Mouse (Mus musculus) regulatory T cell (primary cell): Measurements from ENCODE around the gene Clec2e.

Experiments used
- in situ Hi-C: fragments of 300-600 bp; cut with MboI, MseI; formaldehyde crosslinking; loops from one replicate; pipeline ENCODE4 v1.15.1; 2025; ENCODE audit warnings: high pct_unique_total_duplicates

Gene Clec2e

GRCm38 (mm10) chr6:129065407-129065806 lies 35.3 kb downstream of the Clec2e start:
- in situ Hi-C loops = loop anchor here (5.0 kb wide), 1 partner anchor 213 kb away; no protein-coding TSS in a partner anchor

DNA sequence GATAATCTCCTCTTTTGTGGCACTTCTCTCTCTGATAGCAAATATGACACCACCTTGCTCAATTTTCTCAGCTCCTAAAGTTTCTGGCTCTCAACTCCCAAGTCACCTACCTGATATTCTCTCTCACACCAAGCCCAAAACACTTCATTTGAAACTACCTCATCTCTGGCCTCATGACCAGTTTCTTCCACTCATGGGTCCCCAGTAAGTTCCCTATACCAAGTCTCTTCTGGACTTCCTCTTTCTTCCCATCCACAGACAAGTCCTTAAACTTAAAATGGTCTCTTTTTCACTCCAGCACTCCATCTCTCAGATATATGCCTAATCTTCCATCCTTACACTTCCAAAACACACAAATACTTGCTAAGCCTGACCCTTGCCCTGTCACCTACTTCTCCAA lies 42.7 kb downstream of the Clec2e start:
- in situ Hi-C loops = no loop called here

GRCm38 (mm10) chr6:129056237-129056636 lies 44.5 kb downstream of the Clec2e start:
- in situ Hi-C loops = no loop called here

DNA sequence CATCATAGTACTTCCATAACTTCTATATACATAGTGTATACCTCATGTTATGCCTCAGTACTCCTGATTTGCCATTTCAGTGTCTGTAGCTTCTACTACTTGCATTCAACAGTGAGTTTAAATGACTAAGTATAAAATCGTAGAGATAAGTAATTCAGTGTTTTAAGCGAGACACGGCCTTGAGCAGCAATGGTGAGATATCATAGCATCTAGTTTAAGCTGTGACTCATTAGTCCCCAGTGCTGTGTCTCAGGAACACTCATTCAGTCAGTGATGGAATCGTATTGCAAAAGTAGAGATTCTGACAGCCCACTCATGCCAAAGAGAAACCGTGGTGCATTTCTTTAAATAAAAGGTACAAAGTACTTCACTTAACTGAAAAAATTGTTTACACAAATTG lies 49.0 kb downstream of the Clec2e start:
- in situ Hi-C loops = no loop called here

- in situ Hi-C loops = no loop called here
These were observed 49.6 kb downstream of the Clec2e start for GRCm38 (mm10) chr6:129051086-129051485.

DNA sequence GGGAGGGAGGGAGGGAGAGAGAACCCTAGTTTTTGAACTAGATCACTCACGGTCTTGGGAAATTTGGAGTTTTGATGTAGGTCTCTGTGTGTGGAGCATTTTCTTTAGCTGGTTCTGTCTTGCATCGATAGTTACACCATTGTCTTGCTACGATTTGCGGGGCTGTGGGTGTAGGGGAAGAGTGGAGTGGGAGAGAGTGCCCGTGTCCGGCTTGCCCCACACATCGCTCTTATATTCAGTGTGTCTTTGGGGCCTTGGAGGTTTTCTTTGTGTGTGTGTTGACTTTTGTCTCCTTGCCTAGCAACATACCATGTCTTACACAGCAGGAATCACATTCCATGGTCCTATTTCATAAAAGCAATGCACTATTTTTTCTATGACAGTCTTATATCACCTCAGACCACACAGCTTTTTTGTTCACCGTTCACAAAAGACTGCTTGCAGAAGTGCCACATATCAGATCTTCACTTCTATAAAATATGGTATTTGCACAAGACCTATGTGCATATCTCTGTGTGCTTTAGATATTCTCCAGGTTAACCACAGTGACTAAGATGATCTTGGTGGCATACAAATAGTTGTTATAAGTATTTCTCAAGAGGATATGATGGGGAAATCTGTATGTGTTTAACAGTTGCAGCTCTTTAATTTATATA lies 51.0 kb downstream of the Clec2e start:
- in situ Hi-C loops = no loop called here

- in situ Hi-C loops = no loop called here
These were observed 51.7 kb downstream of the Clec2e start for GRCm38 (mm10) chr6:129048857-129049473.

DNA sequence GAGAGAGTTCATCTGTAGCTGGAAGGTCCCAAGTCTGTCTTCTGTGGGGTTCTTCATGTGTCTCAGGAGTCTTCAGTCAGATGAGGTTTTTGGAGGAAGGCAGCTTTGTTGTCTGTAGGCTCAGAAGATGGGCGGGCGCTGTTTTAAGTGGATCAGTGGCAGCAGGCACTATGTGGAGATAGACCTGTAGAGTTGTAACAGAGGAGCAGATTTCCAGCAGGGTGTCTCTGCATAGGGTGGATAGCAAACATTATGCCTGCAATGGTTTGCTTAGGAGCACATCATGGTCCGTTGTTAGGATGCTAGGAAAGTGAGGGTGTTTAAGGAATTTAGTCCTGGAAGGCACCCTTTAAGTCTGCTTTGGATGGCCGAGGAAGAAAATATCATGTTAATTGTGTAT lies 52.3 kb downstream of the Clec2e start:
- in situ Hi-C loops = no loop called here

- in situ Hi-C loops = no loop called here
These were observed 55.1 kb downstream of the Clec2e start, which contains the start of gene Klrb1f for GRCm38 (mm10) chr6:129045601-129046000. Klrb1f (plus strand) TSS chr6:129045901.

- in situ Hi-C loops = no loop called here
These were observed 58.2 kb downstream of the Clec2e start for GRCm38 (mm10) chr6:129042470-129042869.
